Mouse (Mus musculus) heart, embryonic 14.5 days (tissue): ENCODE measurements around the gene Hist1h2ad. TPM values are rescaled to one million over a fixed set of nuclear protein-coding genes. Genes with fewer than 3 reads are reported as not detected.
A peak's percentile ranks its signal among the peaks of the same experiment; 100 is the strongest.
"Not testable (repeated sequence)": the region's sequence is repeated elsewhere in the genome, so short reads cannot be mapped to it uniquely, and the experiment has no call there.

Source experiments
- ATAC-seq: fragments of 200-750 bp; cut with Nextera tagmentation; 2 replicates; pipeline ENCODE4 v1.8.0; 2017; ENCODE audit warnings: low read depth, moderate TSS enrichment; ENCODE audit not compliant: insufficient number of reproducible peaks, insufficient read depth, low FRiP score
- H3K27ac ChIP-seq, 2 experiments: fragments of 200-500 bp in 1 of 2; fragments of 300-500 bp in 1 of 2; sonication (generic) in 1 of 2; replicated peaks in 1 of 2; 2 replicates each; pipeline ENCODE4 v1.5.1; 2012 to 2014; ENCODE audit warnings: low read depth in 2 of 2, low read length in 2 of 2, control low read depth in 1 of 2, mild to moderate bottlenecking in 1 of 2, mixed read lengths in 1 of 2; ENCODE audit not compliant: control insufficient read depth in 1 of 2, insufficient read depth in 1 of 2
- H3K27me3 ChIP-seq: fragments of 300-500 bp; sonication (generic); 2 replicates; pipeline ENCODE4 v1.6.1; 2014; ENCODE audit warnings: mild to moderate bottlenecking, low read length, control low read depth; ENCODE audit not compliant: control insufficient read depth, insufficient read depth
- H3K36me3 ChIP-seq: fragments of 300-500 bp; sonication (generic); 2 replicates; pipeline ENCODE4 v1.6.1; 2014; ENCODE audit warnings: mild to moderate bottlenecking, control low read depth, low read length, mixed read lengths; ENCODE audit not compliant: control insufficient read depth, insufficient read depth
- H3K4me1 ChIP-seq, 2 experiments: fragments of 200-500 bp in 1 of 2; fragments of 300-500 bp in 1 of 2; sonication (generic) in 1 of 2; 2 replicates each; pipeline ENCODE4 v1.6.1; 2012 to 2014; ENCODE audit warnings: low read length in 2 of 2, control low read depth in 1 of 2, mixed read lengths in 1 of 2; ENCODE audit not compliant: control insufficient read depth in 2 of 2, insufficient read depth in 2 of 2
- H3K4me2 ChIP-seq: fragments of 300-500 bp; sonication (generic); 2 replicates; pipeline ENCODE4 v1.6.1; 2014; ENCODE audit warnings: mild to moderate bottlenecking, low read length
- H3K4me3 ChIP-seq, 2 experiments: fragments of 200-500 bp in 1 of 2; fragments of 300-500 bp in 1 of 2; sonication (generic) in 1 of 2; 2 replicates each; pipeline ENCODE4 v1.5.1; 2012 to 2014; ENCODE audit warnings: low read length in 2 of 2, mild to moderate bottlenecking in 2 of 2, control low read depth in 1 of 2, low read depth in 1 of 2, moderate library complexity in 1 of 2; ENCODE audit not compliant: control insufficient read depth in 1 of 2, insufficient read depth in 1 of 2
- H3K9ac ChIP-seq: fragments of 300-500 bp; sonication (generic); 2 replicates; pipeline ENCODE4 v1.6.1; 2014; ENCODE audit warnings: mild to moderate bottlenecking, low read length
- H3K9me3 ChIP-seq: fragments of 300-500 bp; sonication (generic); 2 replicates; pipeline ENCODE4 v1.6.1; 2016; ENCODE audit warnings: low read length, control low read depth; ENCODE audit not compliant: control insufficient read depth
- WGBS: fragments of 180-500 bp; shearing (Covaris S2); extraction: QIAGEN DNeasy Blood & Tissue Kit; methylation state at CpG from one replicate; pipeline ENCODE4 v1.1.7; 2014; 5-methylcytosine and 5-hydroxymethylcytosine counted together
- polyA plus RNA-seq: library from polyadenylated mRNA; unstranded; fragments of >200 nt; fragmentation: Nextera tagmentation; extraction: Ambion mirVana; gene quantifications from 2 replicates; pipeline ENCODE4 v1.2.1, GENCODE M21; 2014

The Hist1h2ad gene
- polyA plus RNA-seq, 1 experiment from 2014 or later = 0.53 TPM

DNA sequence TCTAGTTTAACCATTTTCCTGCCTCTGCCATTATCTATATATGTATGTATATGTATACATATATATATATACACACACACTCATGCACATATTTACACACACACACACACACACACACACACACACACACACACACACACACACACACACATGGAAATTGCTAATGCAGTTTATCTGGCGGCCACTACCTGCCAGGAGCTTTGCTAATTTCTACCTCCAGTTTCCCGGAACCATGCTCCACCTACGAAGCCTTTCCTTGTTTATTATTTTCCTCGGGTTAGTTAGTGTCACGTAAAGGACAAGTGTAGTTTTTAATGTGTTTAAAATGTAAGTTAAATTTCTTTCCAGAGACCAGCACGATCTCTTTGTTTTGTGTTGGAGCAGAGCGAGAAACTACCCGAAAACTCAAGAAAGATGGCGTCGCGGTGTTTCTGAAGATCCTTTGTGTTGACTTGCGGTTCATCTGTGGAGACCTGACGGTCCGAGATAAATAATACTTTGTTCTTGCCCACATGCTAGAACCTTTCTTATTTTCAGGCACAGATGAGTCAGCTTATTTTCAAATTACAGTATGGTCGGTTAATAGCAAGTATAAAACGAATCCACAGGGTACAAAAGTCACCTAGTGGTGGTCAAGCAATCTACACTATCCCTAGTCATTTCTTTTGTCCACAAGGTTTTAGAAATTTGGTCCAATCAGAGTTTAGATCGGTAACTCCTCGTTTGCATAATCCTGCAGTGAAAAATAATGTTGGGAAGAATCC, 11.3 kb upstream of the Hist1h2ad start:
- Histone ChIP-seq H3K9ac (peak overlapping the region; percentile 57), H3K9me3 (no peaks in the 10 kb centered on the region), H3K4me2 (peak overlapping the region; percentile 74), H3K27ac (peak overlapping the region; percentile 89 to 99), H3K4me3 (peak overlapping the region; percentile 40 to 44), H3K4me1 (no peaks in the 10 kb centered on the region), H3K27me3 (no peaks in the 10 kb centered on the region), H3K36me3 (no peaks in the 10 kb centered on the region)
- peak; percentile 29; the same call in 1 of the 2 replicates for ATAC-seq
- WGBS = 3% methylated on average over 18 of the region's 18 CpGs

DNA sequence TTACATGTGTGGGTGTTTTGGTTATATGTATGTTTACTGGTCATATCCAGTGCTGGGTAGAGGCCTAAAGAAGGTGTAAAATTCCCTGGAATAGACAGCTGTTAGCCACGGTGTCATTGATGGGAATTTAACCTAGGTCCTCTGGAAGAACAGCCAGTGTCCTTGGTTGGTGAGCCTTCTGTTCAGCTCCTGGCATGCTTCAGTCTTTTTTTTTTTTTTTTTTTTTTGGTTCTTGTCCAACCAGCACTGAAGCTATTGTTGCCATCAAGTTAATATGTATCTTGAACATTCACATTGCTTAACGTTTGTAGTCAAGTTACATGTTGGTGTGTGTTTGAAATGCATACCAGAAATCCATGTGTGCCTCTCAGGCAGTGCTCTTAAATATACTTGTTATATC, 9.7 kb upstream of the Hist1h2ad start:
- no peaks in the 10 kb centered on the region for H3K4me1 ChIP-seq
- H3K27me3 ChIP-seq = no peaks in the 10 kb centered on the region
- no peaks in the 10 kb centered on the region for H3K9me3 ChIP-seq
- no peak overlapping the region for H3K4me3 ChIP-seq
- H3K4me2 ChIP-seq = no peak overlapping the region
- no peak for ATAC-seq
- no peak overlapping the region for H3K9ac ChIP-seq
- no peaks in the 10 kb centered on the region for H3K36me3 ChIP-seq
- WGBS = 89% methylated on average over 2 of the region's 2 CpGs
- no peak overlapping the region for H3K27ac ChIP-seq

DNA sequence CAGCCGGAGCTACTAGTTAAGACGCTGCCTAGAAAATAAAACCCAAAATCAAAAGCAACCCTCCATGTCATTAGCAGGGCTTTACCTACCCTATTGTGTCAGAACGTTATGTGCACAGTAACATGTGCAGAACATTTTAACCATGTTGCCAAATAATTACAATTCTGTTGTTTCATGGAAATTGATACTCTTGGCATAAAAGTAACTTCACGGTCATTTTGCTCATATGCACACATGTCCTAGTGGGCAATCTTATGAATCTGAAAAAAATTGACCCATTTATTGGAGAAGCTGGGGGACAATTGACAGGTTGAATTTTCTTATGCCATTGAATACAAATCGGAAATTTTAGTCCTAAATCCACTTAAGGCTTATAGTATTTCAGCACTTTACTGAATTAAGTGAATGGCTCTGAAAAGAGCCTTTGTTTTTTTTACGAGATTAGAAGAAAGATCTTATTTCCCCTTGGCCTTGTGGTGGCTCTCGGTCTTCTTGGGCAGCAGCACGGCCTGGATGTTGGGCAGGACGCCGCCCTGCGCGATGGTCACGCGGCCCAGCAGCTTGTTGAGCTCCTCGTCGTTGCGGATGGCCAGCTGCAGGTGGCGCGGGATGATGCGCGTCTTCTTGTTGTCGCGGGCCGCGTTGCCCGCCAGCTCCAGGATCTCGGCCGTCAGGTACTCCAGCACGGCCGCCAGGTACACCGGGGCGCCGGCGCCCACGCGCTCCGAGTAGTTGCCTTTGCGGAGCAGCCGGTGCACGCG, 3.7 kb upstream of the Hist1h2ad start:
- Histone ChIP-seq H3K4me3 (peak overlapping the region; percentile 44 to 57), H3K27ac (peak overlapping the region; percentile 95 to 96), H3K9ac (peak overlapping the region; percentile 68), H3K4me2 (peak overlapping the region; percentile 70), H3K4me1 (peaks cover 3 to 13% of the 10 kb centered on the region in 2 experiments)
- ATAC-seq, H3K9me3 ChIP-seq, H3K27me3 ChIP-seq, H3K36me3 ChIP-seq: not testable (repeated sequence)
- WGBS = 5% methylated on average over 13 of the region's 41 CpGs

DNA sequence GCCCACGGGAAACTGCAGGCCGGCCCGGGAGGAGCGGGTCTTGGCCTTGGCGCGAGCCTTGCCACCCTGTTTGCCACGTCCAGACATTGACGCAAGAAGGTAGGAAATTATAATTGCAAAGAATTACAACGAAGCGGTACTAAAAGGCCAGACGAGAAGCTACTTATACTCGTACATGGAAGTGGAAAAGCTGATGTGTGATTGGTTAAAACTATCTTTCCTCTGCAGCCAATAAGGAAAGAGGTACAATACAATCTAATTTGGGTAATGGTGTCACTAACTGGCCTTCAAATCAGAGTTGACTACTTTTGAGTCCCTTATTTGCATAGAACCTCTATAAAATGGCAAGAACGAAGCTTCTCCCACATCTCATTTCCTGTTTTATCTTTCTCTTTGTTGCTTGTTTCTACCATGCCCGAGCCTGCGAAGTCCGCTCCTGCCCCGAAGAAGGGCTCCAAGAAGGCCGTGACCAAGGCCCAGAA, 3.1 kb upstream of the Hist1h2ad start, which contains the start of the genes Hist1h2ae and Hist1h2bg:
TSS of gene Hist1h2ae (minus strand) at position 199 of the 482 bp plus-strand sequence.
TSS of gene Hist1h2bg (plus strand) at position 375 of the 482 bp plus-strand sequence.
- H3K9ac ChIP-seq = peak within 1 kb of the TSS; percentile 80
- no peaks in the 10 kb centered on the region for H3K27me3 ChIP-seq
- peak within 1 kb of the TSS; percentile 70 for H3K4me2 ChIP-seq
- peak; percentile 84 for ATAC-seq
- H3K36me3 ChIP-seq = no peaks in the 10 kb centered on the region
- WGBS = under 1% methylated on average over 18 of the region's 18 CpGs
- H3K9me3 ChIP-seq = no peaks in the 10 kb centered on the region
- peak within 1 kb of the TSS; percentile 95 to 96 for H3K27ac ChIP-seq
- peak within 1 kb of the TSS; percentile 44 to 57 for H3K4me3 ChIP-seq
- H3K4me1 ChIP-seq = peaks cover 3 to 14% of the 10 kb centered on the region in 2 experiments

DNA sequence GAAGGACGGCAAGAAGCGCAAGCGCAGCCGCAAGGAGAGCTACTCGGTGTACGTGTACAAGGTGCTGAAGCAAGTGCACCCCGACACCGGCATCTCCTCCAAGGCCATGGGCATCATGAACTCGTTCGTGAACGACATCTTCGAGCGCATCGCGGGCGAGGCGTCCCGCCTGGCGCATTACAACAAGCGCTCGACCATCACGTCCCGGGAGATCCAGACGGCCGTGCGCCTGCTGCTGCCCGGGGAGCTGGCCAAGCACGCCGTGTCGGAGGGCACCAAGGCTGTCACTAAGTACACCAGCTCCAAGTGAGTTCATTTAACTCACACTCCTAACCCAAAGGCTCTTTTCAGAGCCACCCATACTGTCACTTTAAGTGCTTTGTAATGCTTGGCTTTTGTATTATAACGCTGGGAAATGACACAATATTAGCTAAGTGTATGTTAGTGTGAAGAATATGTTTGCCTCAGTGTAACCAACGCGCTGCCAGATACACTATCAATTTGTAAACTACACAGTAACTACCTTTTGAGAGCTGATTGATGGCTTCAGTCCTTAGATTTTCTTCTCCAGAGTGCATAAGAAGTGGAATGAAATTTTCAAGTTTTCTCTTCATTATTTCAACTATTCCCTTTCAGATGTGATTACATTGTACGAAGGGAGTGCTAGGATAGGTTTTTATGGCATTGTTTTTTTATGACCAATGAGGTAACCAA, 2.5 kb upstream of the Hist1h2ad start:
- Histone ChIP-seq H3K4me1 (peaks cover 3 to 20% of the 10 kb centered on the region in 2 experiments), H3K4me2 (peak overlapping the region; percentile 70), H3K27ac (peak overlapping the region; percentile 92 to 96), H3K9ac (peak overlapping the region; percentile 80), H3K4me3 (peak overlapping the region; percentile 44 to 57)
- not testable (repeated sequence) for H3K9me3 ChIP-seq, H3K36me3 ChIP-seq, ATAC-seq, H3K27me3 ChIP-seq
- 2% methylated on average over 10 of the region's 34 CpGs for WGBS

DNA sequence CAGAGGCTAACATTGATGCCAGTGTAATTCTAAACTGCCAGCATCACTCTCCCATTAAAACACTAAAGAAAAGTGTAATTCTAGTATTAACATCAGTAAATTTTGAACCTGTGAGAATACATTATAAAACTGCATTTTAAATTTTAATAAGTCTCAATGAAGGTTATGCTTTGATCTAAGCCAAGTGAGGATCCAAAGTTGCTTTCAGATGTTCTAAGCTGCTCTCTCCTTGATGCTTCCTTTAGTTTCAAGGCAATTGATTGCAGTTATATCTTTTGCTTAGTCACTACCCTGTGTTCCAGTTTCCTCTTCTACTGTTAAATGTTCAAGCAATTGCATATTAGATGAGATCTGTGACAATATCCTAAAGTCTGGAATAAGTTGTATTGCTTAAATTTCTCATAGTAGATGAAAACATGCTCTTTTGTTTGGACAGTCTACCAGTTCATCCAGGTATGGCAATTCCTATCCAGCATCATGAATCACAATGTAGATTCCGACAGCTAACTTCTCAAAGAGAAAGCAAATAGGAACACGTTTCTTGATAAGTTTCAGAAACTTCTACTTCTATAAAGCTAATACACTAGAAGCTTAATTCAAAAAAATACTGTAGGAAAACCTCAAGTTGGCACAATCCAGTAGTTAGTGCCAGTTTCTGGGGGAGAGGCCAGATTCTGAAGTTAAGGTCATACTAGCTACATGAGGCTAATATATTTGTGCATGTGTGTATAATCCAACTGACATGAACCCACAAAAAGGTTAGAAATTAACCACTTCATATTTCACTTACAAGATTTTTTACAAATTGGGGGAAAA, 1.8 kb upstream of the Hist1h2ad start:
- ATAC-seq = no peak
- H3K4me3 ChIP-seq = peak overlapping the region in 1 of 2 experiments; percentile 44; a peak in 2 of 4 replicates
- peaks cover 3 to 23% of the 10 kb centered on the region in 2 experiments for H3K4me1 ChIP-seq
- 46% methylated on average over 2 of the region's 2 CpGs for WGBS
- H3K36me3 ChIP-seq = no peaks in the 10 kb centered on the region
- H3K27me3 ChIP-seq = no peaks in the 10 kb centered on the region
- H3K9ac ChIP-seq = peak overlapping the region; percentile 80
- H3K9me3 ChIP-seq = no peaks in the 10 kb centered on the region
- H3K27ac ChIP-seq = peak overlapping the region in 1 of 2 experiments; percentile 96; a peak in 2 of 4 replicates
- H3K4me2 ChIP-seq = peak overlapping the region; percentile 70
